Mouse (Mus musculus): ENCODE results near the gene Hectd4.

The Hectd4 gene

GRCm38 (mm10) chr5:121238208-121238607, 18.2 kb downstream of the Hectd4 start:
- DNase-seq = no peak

- no peak for DNase-seq
These were observed 19.8 kb downstream of the Hectd4 start for GRCm38 (mm10) chr5:121239846-121240245.

- DNase-seq = no peak
These were observed 21.2 kb downstream of the Hectd4 start for GRCm38 (mm10) chr5:121241182-121241581.

GRCm38 (mm10) chr5:121242261-121242660, 22.2 kb downstream of the Hectd4 start:
- no peak for DNase-seq

GRCm38 (mm10) chr5:121242701-121243100, 22.7 kb downstream of the Hectd4 start:
- no peak for DNase-seq

- DNase-seq = no peak
These were observed 23.8 kb downstream of the Hectd4 start for GRCm38 (mm10) chr5:121243676-121244364.

GRCm38 (mm10) chr5:121244365-121244731, 24.3 kb downstream of the Hectd4 start:
- DNase-seq = no peak

GRCm38 (mm10) chr5:121245201-121245600, 25.2 kb downstream of the Hectd4 start:
- DNase-seq = no peak

- DNase-seq = no peak
These were observed 28.9 kb downstream of the Hectd4 start for GRCm38 (mm10) chr5:121248766-121249394.

- DNase-seq = no peak
These were observed 29.7 kb downstream of the Hectd4 start for GRCm38 (mm10) chr5:121249693-121250092.

GRCm38 (mm10) chr5:121251813-121252212, 31.8 kb downstream of the Hectd4 start:
- peak; percentile 33 to 62 for DNase-seq

GRCm38 (mm10) chr5:121253816-121254497, 33.9 kb downstream of the Hectd4 start:
- peak in 1 of 2 experiments; percentile 15 for DNase-seq

GRCm38 (mm10) chr5:121254977-121255376, 35.0 kb downstream of the Hectd4 start:
- DNase-seq = no peak

GRCm38 (mm10) chr5:121261806-121262205, 41.8 kb downstream of the Hectd4 start:
- DNase-seq = no peak

GRCm38 (mm10) chr5:121262415-121262814, 42.4 kb downstream of the Hectd4 start:
- no peak for DNase-seq

GRCm38 (mm10) chr5:121264593-121264992, 44.6 kb downstream of the Hectd4 start:
- no peak for DNase-seq

- DNase-seq = peak; percentile 46 to 76
These were observed 46.8 kb downstream of the Hectd4 start for GRCm38 (mm10) chr5:121266741-121267382.

GRCm38 (mm10) chr5:121271046-121271445, 51.0 kb downstream of the Hectd4 start:
- DNase-seq = no peak

- no peak for DNase-seq
These were observed 56.8 kb downstream of the Hectd4 start for GRCm38 (mm10) chr5:121276808-121277207.

- DNase-seq = no peak
These were observed 60.4 kb downstream of the Hectd4 start for GRCm38 (mm10) chr5:121280456-121280855.

- no peak for DNase-seq
These were observed 63.0 kb downstream of the Hectd4 start for GRCm38 (mm10) chr5:121283051-121283450.

GRCm38 (mm10) chr5:121284816-121285215, 64.8 kb downstream of the Hectd4 start:
- peak in 1 of 2 experiments; percentile 16 for DNase-seq

GRCm38 (mm10) chr5:121287213-121287612, 67.2 kb downstream of the Hectd4 start:
- DNase-seq = no peak
